Mouse (Mus musculus): Measurements from ENCODE around the gene Tmem189. TPM values are rescaled to one million over a fixed set of nuclear protein-coding genes. Genes with fewer than 3 reads are reported as not detected.
A peak's percentile ranks its signal among the peaks of the same experiment; 100 is the strongest.

Gene Tmem189
- polyA plus RNA-seq, 1 experiment, result 36.2 TPM

- 16% methylated on average over 6 of the region's 6 CpGs for whole genome bisulfite sequencing
- H3K27ac ChIP-seq (ENCODE audit: control insufficient read depth, insufficient read depth, low read depth, low read length, poor library complexity), result peak overlapping the region; percentile 54
- no peak overlapping the region for H3K4me3 ChIP-seq (replicated peaks; ENCODE audit: control insufficient read depth, low read depth, low read length)
- H3K4me1 ChIP-seq (ENCODE audit: control insufficient read depth, insufficient read depth, low read length), result peaks cover 8% of the 10 kb centered on the region
- TF ChIP-seq CTCF (IDR thresholded peaks at IDR 0.05; ENCODE audit: control insufficient read depth, insufficient read depth, low read length) (no peak), POLR2A (IDR thresholded peaks at IDR 0.05; ENCODE audit: borderline replicate concordance, control insufficient read depth, low read depth, low read length) (no peak)
These were observed 20.3 kb upstream of the Tmem189 start for GRCm38 (mm10) chr2:167709969-167710368.

DNA sequence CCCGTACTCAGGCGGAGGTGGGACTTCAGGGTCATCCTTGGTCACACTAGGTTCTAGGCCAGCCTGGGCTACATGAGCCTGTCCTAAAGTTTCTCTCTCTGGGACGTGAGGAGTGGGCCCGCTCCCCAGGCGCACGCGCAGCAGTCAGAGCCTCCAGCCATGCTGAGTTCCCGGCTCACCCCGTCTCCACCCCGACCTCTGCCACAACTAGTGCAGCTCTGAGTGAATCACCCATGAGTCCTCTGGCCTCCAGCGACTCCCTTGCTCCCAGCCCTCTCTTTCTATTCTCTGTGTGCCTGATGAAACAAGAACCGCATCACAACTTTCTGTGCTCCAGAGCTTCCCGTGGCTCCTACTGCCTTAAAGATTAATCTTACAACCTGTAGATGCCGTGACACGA lies 18.8 kb upstream of the Tmem189 start:
- TF ChIP-seq CTCF (IDR thresholded peaks at IDR 0.05; ENCODE audit: control insufficient read depth, insufficient read depth, low read length), result no peak
- no peak for TF ChIP-seq POLR2A (IDR thresholded peaks at IDR 0.05; ENCODE audit: borderline replicate concordance, control insufficient read depth, low read depth, low read length)
- Histone ChIP-seq H3K27ac (ENCODE audit: control insufficient read depth, insufficient read depth, low read depth, low read length, poor library complexity) (no peak overlapping the region), H3K4me1 (ENCODE audit: control insufficient read depth, insufficient read depth, low read length) (peaks cover 7% of the 10 kb centered on the region), H3K4me3 (replicated peaks; ENCODE audit: control insufficient read depth, low read depth, low read length) (no peak overlapping the region)
- 75% methylated on average over 15 of the region's 15 CpGs for WGBS

- H3K4me3 ChIP-seq (replicated peaks; ENCODE audit: control insufficient read depth, low read depth, low read length), result no peak overlapping the region
- no peak overlapping the region for H3K27ac ChIP-seq (ENCODE audit: control insufficient read depth, insufficient read depth, low read depth, low read length, poor library complexity)
- 79% methylated on average over 11 of the region's 11 CpGs for WGBS
- TF ChIP-seq POLR2A (IDR thresholded peaks at IDR 0.05; ENCODE audit: borderline replicate concordance, control insufficient read depth, low read depth, low read length), result no peak
- no peak for TF ChIP-seq CTCF (IDR thresholded peaks at IDR 0.05; ENCODE audit: control insufficient read depth, insufficient read depth, low read length)
- peaks cover 6% of the 10 kb centered on the region for H3K4me1 ChIP-seq (ENCODE audit: control insufficient read depth, insufficient read depth, low read length)
These were observed 16.7 kb upstream of the Tmem189 start for GRCm38 (mm10) chr2:167706183-167706939.

GRCm38 (mm10) chr2:167704409-167704808 lies 14.8 kb upstream of the Tmem189 start:
- no peak overlapping the region for H3K27ac ChIP-seq (ENCODE audit: control insufficient read depth, insufficient read depth, low read depth, low read length, poor library complexity)
- H3K4me3 ChIP-seq (replicated peaks; ENCODE audit: control insufficient read depth, low read depth, low read length), result no peak overlapping the region
- WGBS, result 87% methylated on average over 4 of the region's 4 CpGs
- H3K4me1 ChIP-seq (ENCODE audit: control insufficient read depth, insufficient read depth, low read length), result peaks cover 4% of the 10 kb centered on the region; the same call in 1 of the 2 replicates
- TF ChIP-seq CTCF (IDR thresholded peaks at IDR 0.05; ENCODE audit: control insufficient read depth, insufficient read depth, low read length) (no peak), POLR2A (IDR thresholded peaks at IDR 0.05; ENCODE audit: borderline replicate concordance, control insufficient read depth, low read depth, low read length) (no peak)

- no peak overlapping the region for H3K4me3 ChIP-seq (replicated peaks; ENCODE audit: control insufficient read depth, low read depth, low read length)
- peaks cover 3% of the 10 kb centered on the region; the same call in 1 of the 2 replicates for H3K4me1 ChIP-seq (ENCODE audit: control insufficient read depth, insufficient read depth, low read length)
- TF ChIP-seq CTCF (IDR thresholded peaks at IDR 0.05; ENCODE audit: control insufficient read depth, insufficient read depth, low read length) (no peak), POLR2A (IDR thresholded peaks at IDR 0.05; ENCODE audit: borderline replicate concordance, control insufficient read depth, low read depth, low read length) (no peak)
- peak overlapping the region; percentile 60 for H3K27ac ChIP-seq (ENCODE audit: control insufficient read depth, insufficient read depth, low read depth, low read length, poor library complexity)
- 55% methylated on average over 6 of the region's 6 CpGs for WGBS
These were observed 12.5 kb upstream of the Tmem189 start for GRCm38 (mm10) chr2:167702126-167702525.

DNA sequence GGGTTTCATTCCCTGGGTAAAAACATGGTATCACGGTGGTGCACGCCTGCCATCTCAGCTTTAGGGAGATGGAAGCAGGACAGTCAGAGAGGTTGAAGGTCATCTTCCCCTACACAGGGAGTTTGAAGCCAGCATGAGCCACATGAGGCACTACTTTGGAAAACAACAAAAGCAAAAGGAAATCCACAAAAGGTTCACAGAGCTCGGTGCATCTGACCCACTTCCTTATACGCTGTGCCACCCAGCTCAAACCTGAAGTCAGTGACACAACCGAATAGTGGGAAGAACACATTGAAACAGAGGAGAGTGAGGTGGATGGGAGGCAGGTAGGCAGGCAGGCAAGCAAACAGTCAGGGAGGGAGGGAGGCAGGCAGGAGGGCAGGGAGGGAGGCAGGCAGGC lies 11.8 kb upstream of the Tmem189 start:
- H3K4me1 ChIP-seq (ENCODE audit: control insufficient read depth, insufficient read depth, low read length), result peaks cover 3% of the 10 kb centered on the region; the same call in 1 of the 2 replicates
- no peak for TF ChIP-seq CTCF (IDR thresholded peaks at IDR 0.05; ENCODE audit: control insufficient read depth, insufficient read depth, low read length)
- TF ChIP-seq POLR2A (IDR thresholded peaks at IDR 0.05; ENCODE audit: borderline replicate concordance, control insufficient read depth, low read depth, low read length), result no peak
- peak overlapping the region; percentile 60 for H3K27ac ChIP-seq (ENCODE audit: control insufficient read depth, insufficient read depth, low read depth, low read length, poor library complexity)
- 20% methylated on average over 5 of the region's 5 CpGs for WGBS
- H3K4me3 ChIP-seq (replicated peaks; ENCODE audit: control insufficient read depth, low read depth, low read length), result no peak overlapping the region

DNA sequence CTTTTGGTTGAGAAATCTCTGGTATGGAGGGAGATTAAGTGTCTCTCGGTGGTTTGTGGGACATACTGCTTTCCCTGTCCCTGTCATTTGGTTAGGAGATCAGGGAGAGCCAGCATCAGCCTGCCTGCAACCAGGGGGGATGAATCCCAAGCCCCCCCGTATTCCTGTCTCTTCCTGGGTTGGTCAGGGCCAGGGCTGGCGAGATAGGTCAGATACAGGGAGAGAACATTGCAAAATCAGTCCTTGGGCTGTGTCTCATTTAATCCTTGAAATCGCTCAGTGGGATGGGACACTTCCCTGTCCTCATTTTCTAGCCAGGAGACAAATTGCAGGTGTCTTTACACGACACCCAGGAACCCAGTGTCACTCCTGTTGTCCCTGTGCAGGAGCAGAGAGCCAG lies 10.4 kb upstream of the Tmem189 start:
- H3K4me3 ChIP-seq (replicated peaks; ENCODE audit: control insufficient read depth, low read depth, low read length), result no peak overlapping the region
- no peak overlapping the region for H3K27ac ChIP-seq (ENCODE audit: control insufficient read depth, insufficient read depth, low read depth, low read length, poor library complexity)
- TF ChIP-seq POLR2A (IDR thresholded peaks at IDR 0.05; ENCODE audit: borderline replicate concordance, control insufficient read depth, low read depth, low read length) (no peak), CTCF (IDR thresholded peaks at IDR 0.05; ENCODE audit: control insufficient read depth, insufficient read depth, low read length) (no peak)
- 32% methylated on average over 5 of the region's 5 CpGs for WGBS
- H3K4me1 ChIP-seq (ENCODE audit: control insufficient read depth, insufficient read depth, low read length), result peaks cover 3% of the 10 kb centered on the region; the same call in 1 of the 2 replicates

DNA sequence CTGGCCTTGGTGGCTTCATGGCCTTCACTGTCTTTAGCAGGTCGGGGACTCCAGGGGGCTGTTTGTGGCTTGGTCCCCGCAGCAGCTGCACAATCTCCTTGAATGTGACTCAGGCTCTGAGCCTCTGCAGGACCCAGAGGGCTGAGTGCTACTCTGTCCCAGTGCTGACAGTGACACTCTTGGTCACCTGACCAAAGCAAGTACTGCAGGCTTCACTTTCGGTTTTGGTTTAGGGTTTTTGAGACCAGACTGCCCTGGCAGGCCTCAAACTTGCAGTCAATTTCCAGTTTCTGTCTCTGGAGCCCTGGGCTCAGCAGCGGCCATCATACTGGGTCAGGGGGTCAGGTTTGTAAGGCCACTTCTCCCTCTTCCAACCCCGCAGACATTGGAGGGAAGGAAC lies 8.3 kb upstream of the Tmem189 start:
- Histone ChIP-seq H3K4me1 (ENCODE audit: control insufficient read depth, insufficient read depth, low read length) (peaks cover 3% of the 10 kb centered on the region; the same call in 1 of the 2 replicates), H3K4me3 (replicated peaks; ENCODE audit: control insufficient read depth, low read depth, low read length) (peak overlapping the region; percentile 48), H3K27ac (ENCODE audit: control insufficient read depth, insufficient read depth, low read depth, low read length, poor library complexity) (peak overlapping the region; percentile 80)
- WGBS, result under 1% methylated on average over 5 of the region's 5 CpGs
- TF ChIP-seq CTCF (IDR thresholded peaks at IDR 0.05; ENCODE audit: control insufficient read depth, insufficient read depth, low read length) (no peak), POLR2A (IDR thresholded peaks at IDR 0.05; ENCODE audit: borderline replicate concordance, control insufficient read depth, low read depth, low read length) (no peak)

All from bone marrow, adult 2 months (tissue).